Mouse (Mus musculus): Measurements from ENCODE around the gene Elf1.
"Not testable (repeated sequence)": the region's sequence is repeated elsewhere in the genome, so short reads cannot be mapped to it uniquely, and the experiment has no call there.

Elf1 gene

GRCm38 (mm10) chr14:79480624-79481338 lies at the start of gene Elf1:
TSS of gene Elf1 (plus strand) at chr14:79481194.
- in situ Hi-C loops (cut with MboI) = no loop called here

- in situ Hi-C loops (cut with MboI) = no loop called here
Observed at GRCm38 (mm10) chr14:79434068-79434467, 46.9 kb upstream of the Elf1 start.

GRCm38 (mm10) chr14:79440655-79441054 lies 40.3 kb upstream of the Elf1 start:
- in situ Hi-C loops (cut with MboI) = no loop called here

- in situ Hi-C loops (cut with MboI) = no loop called here
Observed at GRCm38 (mm10) chr14:79441441-79441840, 39.6 kb upstream of the Elf1 start.

GRCm38 (mm10) chr14:79444601-79445000 lies 36.4 kb upstream of the Elf1 start:
- in situ Hi-C loops (cut with MboI) = no loop called here

GRCm38 (mm10) chr14:79445055-79445620 lies 35.9 kb upstream of the Elf1 start:
- in situ Hi-C loops (cut with MboI) = no loop called here

GRCm38 (mm10) chr14:79451681-79452590 lies 29.1 kb upstream of the Elf1 start, which contains the start of gene Kbtbd6:
TSS of gene Kbtbd6 (plus strand) at chr14:79451835.
- in situ Hi-C loops (cut with MboI) = not testable (repeated sequence)

GRCm38 (mm10) chr14:79452591-79452934 lies 28.4 kb upstream of the Elf1 start:
- in situ Hi-C loops (cut with MboI) = not testable (repeated sequence)

GRCm38 (mm10) chr14:79460401-79460800 lies 20.6 kb upstream of the Elf1 start:
- in situ Hi-C loops (cut with MboI) = loop anchor here (10.0 kb wide), 1 partner anchor 66 kb away; the partner anchor contains the start of genes Mtrf1 and Naa16

- in situ Hi-C loops (cut with MboI) = loop anchor here (10.0 kb wide), 1 partner anchor 66 kb away; the partner anchor contains the start of genes Mtrf1 and Naa16
Observed at GRCm38 (mm10) chr14:79460988-79461387, 20.0 kb upstream of the Elf1 start.

- in situ Hi-C loops (cut with MboI) = loop anchor here (10.0 kb wide), 1 partner anchor 71 kb away; the partner anchor contains the start of genes Mtrf1 and Naa16
Observed at GRCm38 (mm10) chr14:79465623-79466022, 15.4 kb upstream of the Elf1 start.

- in situ Hi-C loops (cut with MboI) = loop anchor here (10.0 kb wide), 1 partner anchor 73 kb away; the partner anchor contains the start of genes Mtrf1 and Naa16
Observed at GRCm38 (mm10) chr14:79467621-79468020, 13.4 kb upstream of the Elf1 start.

- in situ Hi-C loops (cut with MboI) = no loop called here
Observed at GRCm38 (mm10) chr14:79473384-79473783, 7.6 kb upstream of the Elf1 start.

GRCm38 (mm10) chr14:79481339-79482151 lies 551 bp downstream of the Elf1 start, which contains the start of gene Wbp4:
TSS of gene Wbp4 (minus strand) at chr14:79481520.
- in situ Hi-C loops (cut with MboI) = no loop called here

GRCm38 (mm10) chr14:79482251-79482661 lies 1.3 kb downstream of the Elf1 start:
- in situ Hi-C loops (cut with MboI) = no loop called here

GRCm38 (mm10) chr14:79482747-79483355 lies 1.9 kb downstream of the Elf1 start:
- in situ Hi-C loops (cut with MboI) = no loop called here

- in situ Hi-C loops (cut with MboI) = no loop called here
Observed at GRCm38 (mm10) chr14:79483611-79484120, 2.7 kb downstream of the Elf1 start.

GRCm38 (mm10) chr14:79486617-79486992 lies 5.6 kb downstream of the Elf1 start:
- in situ Hi-C loops (cut with MboI) = no loop called here

GRCm38 (mm10) chr14:79486993-79487731 lies 6.2 kb downstream of the Elf1 start:
- in situ Hi-C loops (cut with MboI) = no loop called here

- in situ Hi-C loops (cut with MboI) = no loop called here
Observed at GRCm38 (mm10) chr14:79488531-79488930, 7.5 kb downstream of the Elf1 start.

Measured in mature B cell (primary cell).